Mouse (Mus musculus): ENCODE results near the gene Map1lc3b.

- no peak for TF ChIP-seq CTCF (IDR thresholded peaks at IDR 0.05; ENCODE audit: control insufficient read depth, insufficient read depth, insufficient replicate concordance, low read depth, low read length)
- no peak for TF ChIP-seq POLR2A (IDR thresholded peaks at IDR 0.05; ENCODE audit: control insufficient read depth, low read depth, low read length)
Measured at GRCm38 (mm10) chr8:121621879-121622278, 31.7 kb downstream of the Map1lc3b start.

All from testis, adult 2 months (tissue).